Comparison of ENCODE assay signal across 14 mouse cellular contexts in genomic region chr2:152047116-152048002, GRCm38 (mm10). TPM values are rescaled to one million over a fixed set of nuclear protein-coding genes. Genes with fewer than 3 reads are reported as not detected.
A peak's percentile ranks its signal among the peaks of the same experiment; 100 is the strongest.
DNase-seq lines count a peak whose midpoint lies in the region; ATAC-seq and TF ChIP-seq lines count a peak whose summit lies in the region.
"Had no signal": no experiment of that assay in that cellular context is flagged by ENCODE, and none has a peak within 500 bp of the region (broad histone marks: within the 10 kb centered on the region; RNA-seq: fewer than 3 reads in every experiment).

No protein-coding gene starts in this region.

- ATAC-seq in lung, embryonic 14.5 days (ENCODE audit: insufficient read depth): peak; percentile 33; the same call in 1 of the 2 replicates
- no peak for ATAC-seq in forebrain, embryonic 13.5 days
- ATAC-seq in limb, embryonic 15.5 days (ENCODE audit: insufficient number of reproducible peaks, low FRiP score, low TSS enrichment, low read depth): no peak

- 0 out of 2 replicates have a peak overlapping the region, but pooled peaks have one; percentile 49 for H3K4me3 ChIP-seq in lung, embryonic 14.5 days (ENCODE audit: low read depth, low read length)
- H3K4me3 ChIP-seq in forebrain, embryonic 13.5 days: peak overlapping the region; percentile 50; the same call in 1 of the 2 replicates
- no peak overlapping the region for H3K4me3 ChIP-seq in limb, embryonic 15.5 days

- H3K4me1 ChIP-seq in lung, embryonic 14.5 days (ENCODE audit: insufficient read depth): no peaks in the 10 kb centered on the region
- H3K4me1 ChIP-seq in forebrain, embryonic 13.5 days: peaks cover 59% of the 10 kb centered on the region
- H3K4me1 ChIP-seq in limb, embryonic 15.5 days: peaks cover 24% of the 10 kb centered on the region

- peak; percentile 13 for DNase-seq in lung, embryonic 14.5 days
- no peak for DNase-seq in lung, postnatal 14 days
- DNase-seq in retina, postnatal 1 day: peak; percentile 73
- DNase-seq in urinary bladder, postnatal 36 days (ENCODE audit: low spot score in 2 of 2): no peak
- DNase-seq in MN1 (ENCODE audit: low spot score): no peak
- no peak for DNase-seq in layer of hippocampus, postnatal 36 days
- DNase-seq: adrenal gland, postnatal 25 days; cerebellum, postnatal 25 days; gastrocnemius, adult 2 months; kidney, adult 8-10 months; thymus, postnatal 36 days had no signal

- no peak overlapping the region for H3K27ac ChIP-seq in lung, embryonic 14.5 days (ENCODE audit: low read depth)
- peak overlapping the region; percentile 97 for H3K27ac ChIP-seq in forebrain, embryonic 13.5 days
- no peak overlapping the region for H3K27ac ChIP-seq in limb, embryonic 15.5 days
- H3K27ac ChIP-seq: gastrocnemius, adult 2 months had no signal

- no peaks in the 10 kb centered on the region for H3K36me3 ChIP-seq in lung, embryonic 14.5 days (ENCODE audit: insufficient read depth)
- H3K36me3 ChIP-seq in forebrain, embryonic 13.5 days (ENCODE audit: poor library complexity, severe bottlenecking): no peaks in the 10 kb centered on the region
- no peaks in the 10 kb centered on the region for H3K36me3 ChIP-seq in limb, embryonic 15.5 days

- WGBS in lung, embryonic 14.5 days: 2% methylated on average over 25 of the region's 25 CpGs
- 4% methylated on average over 25 of the region's 25 CpGs for WGBS in forebrain, embryonic 13.5 days
- WGBS in limb, embryonic 15.5 days: 3% methylated on average over 25 of the region's 25 CpGs

- H3K27me3 ChIP-seq in lung, embryonic 14.5 days (ENCODE audit: insufficient read depth, low read length): peaks cover 54% of the 10 kb centered on the region
- peaks cover 7% of the 10 kb centered on the region for H3K27me3 ChIP-seq in forebrain, embryonic 13.5 days
- H3K27me3 ChIP-seq in limb, embryonic 15.5 days: peaks cover 79% of the 10 kb centered on the region

- no peaks in the 10 kb centered on the region for H3K9me3 ChIP-seq in lung, embryonic 14.5 days (ENCODE audit: low read depth, low read length)
- no peaks in the 10 kb centered on the region for H3K9me3 ChIP-seq in forebrain, embryonic 13.5 days (replicated peaks)
- H3K9me3 ChIP-seq in limb, embryonic 15.5 days: no peaks in the 10 kb centered on the region

- no peak for TF ChIP-seq CTCF in lung, embryonic 14.5 days (IDR thresholded peaks at IDR 0.05; ENCODE audit: low read depth)

- H3K4me2 ChIP-seq in lung, embryonic 14.5 days: peak overlapping the region; percentile 95
- peak overlapping the region; percentile 87 for H3K4me2 ChIP-seq in forebrain, embryonic 13.5 days
- H3K4me2 ChIP-seq in limb, embryonic 15.5 days: 0 out of 2 replicates have a peak overlapping the region, but pooled peaks have one; percentile 10

- H3K9ac ChIP-seq in lung, embryonic 14.5 days: no peak overlapping the region
- H3K9ac ChIP-seq in forebrain, embryonic 13.5 days: peak overlapping the region; percentile 77
- no peak overlapping the region for H3K9ac ChIP-seq in limb, embryonic 15.5 days

RNA-seq across cellular contexts. Expression of gene Scrt2, which starts 34.0 kb away (rescaled TPM):
- polyA plus RNA-seq in lung, embryonic 14.5 days (2014; fragmentation: Nextera tagmentation; extraction: Ambion mirVana): not detected in 2 replicates
- polyA plus RNA-seq in forebrain, embryonic 13.5 days (2015; fragmentation: Nextera tagmentation; extraction: Ambion mirVana): 17.5 and 19.9 TPM in 2 replicates
- polyA plus RNA-seq in limb, embryonic 15.5 days (2015; fragmentation: Nextera tagmentation; extraction: Ambion mirVana): 0.06 TPM in 1 of 2 replicates, not detected in the other
- total RNA-seq in layer of hippocampus, postnatal 36 days (2021): 10 to 100 TPM; 25.1 to 27.1 TPM
- total RNA-seq: gastrocnemius, adult 2 months; megakaryocyte-erythroid progenitor cell, adult 5-6 weeks had no signal

RNA-seq across cellular contexts. Expression of gene Slc52a3, which starts 51.0 kb away (rescaled TPM):
- polyA plus RNA-seq in lung, embryonic 14.5 days (2014; fragmentation: Nextera tagmentation; extraction: Ambion mirVana): 0.72 and 1.5 TPM in 2 replicates
- polyA plus RNA-seq in forebrain, embryonic 13.5 days (2015; fragmentation: Nextera tagmentation; extraction: Ambion mirVana): 0.71 and 0.87 TPM in 2 replicates
- polyA plus RNA-seq in limb, embryonic 15.5 days (2015; fragmentation: Nextera tagmentation; extraction: Ambion mirVana): 8.4 and 9.7 TPM in 2 replicates
- 1 to 10 TPM; 2.8 to 3.0 TPM for total RNA-seq in layer of hippocampus, postnatal 36 days (2021)

RNA-seq across cellular contexts. Expression of gene Srxn1, which starts 58.0 kb away (rescaled TPM):
- polyA plus RNA-seq in lung, embryonic 14.5 days (2014; fragmentation: Nextera tagmentation; extraction: Ambion mirVana): 5.6 and 6.6 TPM in 2 replicates
- polyA plus RNA-seq in forebrain, embryonic 13.5 days (2015; fragmentation: Nextera tagmentation; extraction: Ambion mirVana): 10.3 and 10.7 TPM in 2 replicates
- 11.3 and 12.3 TPM in 2 replicates for polyA plus RNA-seq in limb, embryonic 15.5 days (2015; fragmentation: Nextera tagmentation; extraction: Ambion mirVana)
- total RNA-seq in layer of hippocampus, postnatal 36 days (2021): 10 to 100 TPM; 71.6 to 77.6 TPM

Comparison
In these comparisons a context has a peak if more than half of its experiments do, and no peak if none do; other contexts are left out.
1. DNase-seq: peak in lung, embryonic 14.5 days (single experiment) and retina, postnatal 1 day (single experiment); none in lung, postnatal 14 days (single experiment), urinary bladder, postnatal 36 days (0 of 2), MN1 (single experiment) and layer of hippocampus, postnatal 36 days (0 of 2).
2. H3K4me2 ChIP-seq: peak in every context shown above with its lines; median percentile 95 in lung, embryonic 14.5 days; 87 in forebrain, embryonic 13.5 days; 10 in limb, embryonic 15.5 days.
3. RNA of gene Scrt2, which starts 34.0 kb away (polyA plus RNA-seq): 17.5 to 19.9 TPM in forebrain, embryonic 13.5 days; 0.06 TPM in limb, embryonic 15.5 days and not detected in lung, embryonic 14.5 days; every median in the first group is over 10 times any median in the second.